Mouse (Mus musculus) CD4-positive helper T cell, adult 2 months (primary cell): ENCODE measurements around the gene Aldh3a2.
"Not testable (repeated sequence)": the region's sequence is repeated elsewhere in the genome, so short reads cannot be mapped to it uniquely, and the experiment has no call there.

ENCODE experiments used
- DNase-seq: peaks from one replicate; pipeline ENCODE4 v3.0.0-alpha.2; 2012; ENCODE audit warnings: low read depth, missing footprints, low spot score

The Aldh3a2 gene

DNA sequence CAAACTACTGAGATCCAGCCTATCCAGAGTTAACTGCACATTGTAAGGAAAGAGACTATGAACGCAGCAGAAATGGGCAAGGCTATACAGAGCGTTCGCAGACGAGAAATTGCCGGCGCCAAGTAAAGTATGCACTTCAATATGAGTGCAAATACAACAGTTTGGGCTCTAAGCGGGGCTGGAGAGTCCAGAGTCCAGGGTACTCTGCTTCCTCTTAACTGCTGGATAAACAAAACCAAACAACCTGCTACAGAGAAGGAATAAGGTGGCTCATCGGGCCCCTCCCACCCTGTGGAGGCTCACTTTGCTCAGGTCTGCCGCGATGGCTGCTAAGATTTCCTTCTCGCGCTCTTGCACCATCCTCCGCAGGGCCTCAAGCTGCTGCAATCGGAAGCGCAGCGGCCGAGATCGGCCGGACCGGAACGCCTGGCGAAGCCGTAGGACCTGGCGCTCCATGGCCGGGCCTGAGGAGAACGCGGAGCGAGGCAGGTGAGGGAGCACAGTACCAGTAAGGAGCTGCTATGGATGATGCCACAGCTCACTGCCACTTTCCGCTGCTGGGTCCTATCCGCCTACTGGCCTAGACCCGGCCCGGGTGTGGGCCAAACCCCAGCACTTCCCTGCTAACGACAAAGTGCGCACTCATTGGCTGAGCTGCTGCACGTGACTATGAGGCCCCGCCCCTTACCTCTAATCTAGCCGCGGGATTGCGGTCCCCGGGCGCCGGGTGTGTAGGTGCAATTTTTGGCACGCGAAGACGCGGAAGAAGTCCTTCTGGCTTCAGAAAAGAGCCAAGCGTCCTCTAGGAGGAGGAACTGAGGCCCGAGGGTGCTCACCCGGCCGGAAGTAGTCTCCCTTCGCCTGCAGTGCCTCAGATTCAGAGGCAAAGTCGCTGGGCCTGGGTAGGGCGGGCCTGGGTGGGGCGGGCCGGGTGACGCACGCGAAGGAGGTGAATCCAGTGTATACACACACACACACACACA, at the start of gene Aldh3a2:
Aldh3a2 (minus strand) TSS at position 914 of the 983 bp plus-strand sequence.
- peak; percentile 98 for DNase-seq

GRCm38 (mm10) chr11:61316864-61317263, 49.6 kb upstream of the Aldh3a2 start:
- DNase-seq, result no peak

DNA sequence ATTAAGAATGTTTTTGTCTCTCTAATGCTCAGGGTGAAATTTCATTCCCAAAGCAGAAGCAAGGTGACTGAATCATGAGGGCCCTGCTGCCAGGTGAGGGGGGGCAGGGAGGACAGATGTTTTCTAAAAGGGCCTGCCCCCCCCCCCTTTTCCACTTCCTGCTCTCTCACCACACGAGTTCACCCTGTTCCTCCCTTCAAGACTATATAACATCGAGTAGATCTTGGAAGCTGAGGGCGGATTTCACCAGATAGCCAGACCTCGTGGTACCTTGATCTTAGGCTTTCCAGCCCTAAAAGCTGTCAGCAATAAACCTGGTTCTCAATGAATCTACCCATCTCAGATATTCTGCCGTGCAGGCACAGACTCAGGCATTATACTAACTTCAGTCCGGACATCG, 43.1 kb upstream of the Aldh3a2 start:
- peak; percentile 44 for DNase-seq

DNA sequence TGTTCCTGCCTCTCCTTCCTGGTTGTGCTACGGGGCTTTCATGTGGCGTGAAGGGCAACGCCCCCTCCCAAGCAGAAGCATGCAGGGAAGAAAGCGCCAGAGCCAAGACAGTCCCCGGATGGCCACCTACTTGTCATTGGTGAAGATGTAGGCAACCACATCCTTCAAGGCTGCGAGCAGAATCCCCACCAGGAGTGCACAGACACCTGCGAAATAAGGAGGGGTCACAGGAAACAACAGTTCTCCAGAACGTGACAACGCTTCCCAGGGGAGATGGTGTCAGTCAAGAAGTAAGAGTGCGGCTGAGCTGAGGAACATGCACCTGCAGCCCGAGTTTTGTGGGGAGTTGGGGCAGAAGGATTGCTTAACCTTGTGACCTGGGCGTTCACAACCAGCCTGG, 42.6 kb upstream of the Aldh3a2 start:
- peak; percentile 49 for DNase-seq

DNA sequence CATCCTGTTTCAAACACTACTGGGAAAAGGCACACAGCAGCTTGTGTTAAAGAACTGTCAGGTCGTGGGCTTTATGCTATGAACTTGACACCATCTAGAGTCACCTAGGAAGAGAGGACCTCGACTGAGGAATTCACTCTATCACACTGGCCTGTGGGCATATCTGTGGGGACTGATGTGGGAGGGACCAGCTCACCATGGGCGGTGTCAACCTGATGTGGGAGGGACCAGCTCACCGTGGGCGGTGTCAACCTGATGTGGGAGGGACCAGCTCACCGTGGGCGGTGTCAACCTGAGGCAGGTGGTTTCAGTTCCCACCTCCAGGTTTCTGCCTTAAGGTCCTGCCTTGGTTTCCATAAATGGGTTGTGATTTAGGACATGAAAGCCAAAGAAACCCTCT, 40.5 kb upstream of the Aldh3a2 start:
- DNase-seq, result no peak

- DNase-seq, result peak; percentile 63
Observed at GRCm38 (mm10) chr11:61305377-61305776, 38.1 kb upstream of the Aldh3a2 start.

GRCm38 (mm10) chr11:61304535-61304934, 37.3 kb upstream of the Aldh3a2 start:
- not testable (repeated sequence) for DNase-seq

GRCm38 (mm10) chr11:61300716-61301392, 33.6 kb upstream of the Aldh3a2 start:
- DNase-seq, result no peak

DNA sequence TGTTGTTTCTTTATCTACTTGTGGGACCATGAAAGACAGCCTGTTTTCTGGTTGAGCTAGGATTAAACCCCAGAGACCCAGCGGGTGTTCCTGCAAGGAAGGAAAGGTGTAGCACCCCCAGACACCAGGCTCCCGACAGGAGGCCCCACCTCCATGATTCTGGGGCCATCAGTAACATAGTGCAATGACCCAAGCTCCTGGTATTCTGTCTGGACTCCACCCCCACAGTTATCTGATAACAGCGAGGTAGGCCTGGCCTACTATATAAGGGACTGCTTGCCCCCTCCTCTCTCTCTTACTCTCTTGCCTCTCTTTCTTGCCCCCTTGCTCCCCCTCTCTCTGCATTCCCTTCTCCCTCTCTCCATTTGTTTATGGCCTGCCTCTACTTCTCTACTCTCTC, 32.9 kb upstream of the Aldh3a2 start:
- DNase-seq, result no peak

DNA sequence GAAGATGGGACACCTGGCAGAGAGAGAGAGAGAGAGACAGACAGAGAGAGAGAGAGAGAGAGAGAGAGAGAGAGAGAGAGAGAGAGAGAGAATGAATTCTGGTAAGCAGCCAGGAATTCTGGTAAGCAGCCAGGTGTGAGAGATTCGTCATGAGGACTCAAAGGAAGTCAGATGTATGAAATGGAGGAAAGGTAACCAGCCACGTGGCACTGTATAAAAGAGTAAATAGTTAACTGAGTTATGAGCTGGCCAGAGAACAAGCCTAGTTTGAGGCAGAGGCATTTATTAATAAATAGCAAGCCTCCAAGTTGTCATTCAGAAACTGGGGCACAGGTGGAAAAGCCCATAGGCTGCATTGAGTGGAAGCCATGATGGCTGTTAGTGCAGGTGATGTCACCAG, 30.6 kb upstream of the Aldh3a2 start:
- no peak for DNase-seq

DNA sequence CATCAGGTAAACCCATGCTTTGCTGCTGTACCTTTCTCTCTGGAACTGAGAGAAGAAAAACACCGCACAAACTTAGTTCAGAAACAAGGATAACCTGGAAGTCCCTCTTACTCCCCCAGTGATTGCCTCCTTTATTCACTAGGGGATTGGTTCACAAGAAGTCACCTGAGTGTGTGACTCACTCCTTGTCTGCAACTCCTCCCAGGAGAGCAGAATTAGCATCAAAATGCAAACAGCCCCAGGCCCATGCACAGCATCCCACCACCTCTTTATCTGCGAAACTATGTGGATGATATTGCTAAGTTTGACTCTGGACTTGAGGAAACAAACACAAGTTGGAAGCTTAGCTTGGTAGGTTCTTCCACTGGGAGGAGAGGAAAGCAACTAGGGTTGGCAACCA, 30.1 kb upstream of the Aldh3a2 start:
- DNase-seq, result no peak

GRCm38 (mm10) chr11:61296556-61296955, 29.3 kb upstream of the Aldh3a2 start:
- DNase-seq, result no peak

- DNase-seq, result no peak
Observed at GRCm38 (mm10) chr11:61295556-61295955, 28.3 kb upstream of the Aldh3a2 start.

DNA sequence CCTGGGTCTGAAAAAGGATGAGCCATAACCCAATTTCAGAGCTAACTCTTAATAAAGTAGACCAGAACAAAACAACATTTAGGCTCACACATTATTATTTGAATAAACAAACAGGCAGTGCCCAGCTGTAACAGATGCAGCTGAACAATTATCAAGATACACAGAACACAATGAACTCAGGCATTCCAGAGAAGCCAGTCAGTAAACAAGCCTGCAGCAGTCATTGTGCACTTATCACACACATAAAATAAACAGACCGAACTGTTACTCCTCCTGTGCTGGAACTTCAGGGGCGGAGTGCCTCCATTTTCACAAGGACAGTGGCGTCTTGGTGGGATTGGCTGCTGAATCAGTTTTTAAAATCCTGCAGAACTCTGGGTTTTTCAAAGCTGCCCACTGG, 27.2 kb upstream of the Aldh3a2 start:
- no peak for DNase-seq

DNA sequence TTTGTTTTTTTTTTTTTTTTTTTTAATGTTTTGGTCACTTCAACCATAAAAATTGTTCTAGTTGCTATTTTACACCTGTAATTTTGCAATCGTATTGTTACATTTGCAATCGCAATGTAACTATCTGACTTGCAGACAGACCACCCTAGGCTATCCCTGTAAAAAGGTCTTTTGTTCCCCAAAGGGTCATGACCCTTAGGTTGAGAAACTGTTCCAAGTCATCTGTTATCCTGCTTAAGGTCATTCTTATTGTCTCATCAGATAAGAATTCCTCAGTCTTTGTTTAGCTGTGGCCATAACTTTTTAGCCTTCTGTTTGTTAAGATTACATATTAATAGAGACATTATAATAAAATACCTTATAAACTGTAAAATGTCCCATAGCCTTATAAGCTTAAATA, 26.0 kb upstream of the Aldh3a2 start:
- no peak for DNase-seq

DNA sequence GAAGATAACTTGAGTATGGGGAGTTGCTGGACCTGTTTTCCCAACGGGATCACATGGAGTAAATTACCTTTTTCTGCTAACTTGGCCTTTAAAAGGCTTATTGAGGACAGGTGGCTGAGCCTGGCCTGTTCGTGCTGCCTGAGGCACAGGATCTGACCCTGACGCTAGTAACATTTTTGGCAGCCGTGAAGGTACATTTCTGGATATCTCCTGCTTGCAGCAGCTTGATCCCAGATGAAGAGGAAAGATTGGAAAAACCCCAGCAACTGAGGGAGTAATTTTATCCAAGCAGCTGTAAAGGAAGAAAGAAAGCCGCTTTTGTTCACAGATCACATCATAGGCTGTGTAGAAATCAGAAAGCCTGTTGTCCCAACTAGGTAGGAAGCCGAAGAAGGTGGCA, 17.1 kb upstream of the Aldh3a2 start:
- DNase-seq, result no peak

DNA sequence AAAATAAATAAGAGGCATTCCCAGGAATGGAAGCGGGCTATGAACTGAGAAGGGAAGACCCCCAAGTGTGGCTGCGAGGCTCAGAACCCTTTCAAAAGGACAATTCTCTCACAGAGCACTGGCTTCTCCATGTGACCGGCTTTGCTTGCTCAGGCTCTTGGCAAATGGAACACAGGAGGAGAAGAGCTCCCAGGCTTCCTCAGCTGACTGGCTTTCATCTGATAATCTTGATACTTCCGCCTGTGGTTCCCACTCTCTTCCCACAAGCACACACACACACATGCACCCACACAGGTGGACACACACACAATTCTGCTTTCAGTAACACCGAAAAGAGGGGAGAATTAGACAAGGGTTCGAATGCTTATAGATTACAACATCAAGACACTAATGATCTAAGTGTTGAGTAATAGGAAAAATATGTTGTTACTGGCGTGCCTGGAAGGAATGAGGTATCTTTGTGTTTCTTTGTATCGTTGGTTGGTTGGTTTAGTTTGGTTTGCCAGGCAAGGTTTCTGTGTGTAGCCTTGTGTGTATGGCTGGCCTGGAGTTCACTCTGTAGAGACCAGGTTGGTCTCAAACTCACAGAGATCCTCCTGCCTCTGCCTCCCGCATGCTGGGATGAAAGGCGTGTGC, 16.3 kb upstream of the Aldh3a2 start:
- no peak for DNase-seq

GRCm38 (mm10) chr11:61278445-61279077, 11.3 kb upstream of the Aldh3a2 start:
- DNase-seq, result no peak

DNA sequence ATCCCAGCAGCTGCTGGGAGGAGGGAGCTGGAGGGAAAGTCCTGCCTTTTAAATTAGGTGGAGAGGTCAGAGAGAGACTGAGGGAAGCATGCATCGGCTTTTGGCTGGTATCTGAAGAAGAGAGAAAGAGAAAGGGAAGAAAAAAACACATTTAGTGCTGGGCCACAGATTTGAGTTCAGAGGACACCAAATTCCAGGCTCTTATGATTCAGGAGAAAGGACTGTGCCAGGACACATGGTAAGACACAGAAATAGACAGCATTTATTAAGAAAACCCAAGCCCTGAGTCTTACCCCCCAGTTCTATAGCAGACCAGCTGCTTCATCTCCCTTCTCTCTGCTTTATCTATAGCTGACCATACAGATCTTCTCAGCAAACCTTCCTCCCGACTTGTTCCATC, 10.7 kb upstream of the Aldh3a2 start:
- no peak for DNase-seq

- DNase-seq, result no peak
Observed at GRCm38 (mm10) chr11:61276482-61276881, 9.2 kb upstream of the Aldh3a2 start.

GRCm38 (mm10) chr11:61275106-61275505, 7.8 kb upstream of the Aldh3a2 start:
- DNase-seq, result no peak

DNA sequence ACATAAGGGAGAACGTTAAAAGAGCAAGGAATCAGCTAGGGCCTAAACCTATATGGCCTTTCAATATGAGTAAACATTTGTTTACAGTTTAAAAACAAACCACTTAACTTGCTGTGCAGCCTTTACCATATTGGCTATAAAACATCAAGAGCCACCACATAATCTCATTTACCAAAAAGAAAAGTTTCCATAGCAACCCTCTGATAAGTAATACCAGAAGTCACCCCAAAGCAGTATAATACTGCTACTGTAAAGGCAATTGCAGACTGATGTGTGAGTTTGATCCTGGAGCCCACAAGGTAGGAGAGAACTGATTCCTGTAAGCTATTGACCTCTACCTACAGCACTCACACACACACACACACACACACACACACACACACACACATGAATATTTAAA, 7.2 kb upstream of the Aldh3a2 start:
- DNase-seq, result no peak
